Mouse (Mus musculus) bone marrow macrophage, adult 2 months (primary cell): ENCODE data around the gene Rnf32.

Experiments used
- CTCF ChIP-seq: IDR thresholded peaks from 2 replicates; pipeline ENCODE4 v1.5.1; 2012; ENCODE audit warnings: low read depth, mild to moderate bottlenecking, low read length, moderate library complexity
- POLR2A ChIP-seq: IDR thresholded peaks from 2 replicates; pipeline ENCODE4 v1.6.1; 2012; ENCODE audit warnings: mild to moderate bottlenecking, low read depth, low read length, borderline replicate concordance

- TF ChIP-seq POLR2A, result no peak
- TF ChIP-seq CTCF, result no peak
Measured at GRCm38 (mm10) chr5:29150146-29150545, 45.6 kb upstream of the Rnf32 start.
